Mouse (Mus musculus) cerebellum, adult 18-20 months (tissue): ENCODE results near the gene Spink8.
"Not testable (repeated sequence)": the region's sequence is repeated elsewhere in the genome, so short reads cannot be mapped to it uniquely, and the experiment has no call there.

Source experiments
- DNase-seq, 2 experiments: peaks; one replicate each; pipeline ENCODE4 v3.0.0; 2021

Gene Spink8

DNA sequence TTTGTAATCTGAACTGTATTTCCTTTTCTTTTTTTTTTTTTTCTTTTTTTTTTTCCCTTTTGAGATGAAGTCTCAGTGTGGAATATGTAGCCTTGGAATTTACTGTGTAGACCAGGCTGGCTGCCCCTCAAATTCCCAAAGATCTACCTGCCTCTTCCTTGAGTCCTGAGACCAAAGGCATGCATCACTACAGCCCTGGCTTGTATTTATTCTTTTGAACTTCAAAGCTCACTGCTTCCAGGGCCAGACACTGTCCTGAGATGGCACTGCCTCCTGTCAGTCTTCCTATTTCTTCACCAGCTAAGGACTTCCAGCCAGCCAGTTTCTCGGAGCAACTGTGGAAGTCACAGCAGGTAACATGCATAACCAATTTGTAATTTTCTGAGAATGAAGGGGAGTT lies at the start of gene Spink8:
Gene Spink8, plus strand, starts transcription at position 301 of the 400 bp plus-strand sequence.
- no peak for DNase-seq

DNA sequence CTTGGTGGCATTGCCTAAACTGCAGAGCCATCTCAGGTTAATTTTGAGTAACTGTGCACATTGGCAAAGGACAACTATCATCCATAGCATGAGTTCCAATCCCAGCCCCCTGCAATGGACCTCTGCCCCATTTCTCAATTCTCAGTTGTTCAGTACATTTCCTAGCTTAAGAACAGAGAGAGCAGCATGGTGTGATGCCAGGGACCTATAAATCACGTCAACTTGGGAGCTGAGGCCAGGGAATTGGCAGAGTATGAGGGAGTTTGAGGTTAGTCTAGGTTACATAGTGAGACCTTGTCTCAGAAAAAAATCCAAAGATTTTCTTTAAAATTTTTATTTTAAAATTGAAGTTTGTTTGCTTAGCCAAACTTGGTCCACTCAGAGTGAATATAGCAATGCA lies 45.2 kb upstream of the Spink8 start:
- not testable (repeated sequence) for DNase-seq

DNA sequence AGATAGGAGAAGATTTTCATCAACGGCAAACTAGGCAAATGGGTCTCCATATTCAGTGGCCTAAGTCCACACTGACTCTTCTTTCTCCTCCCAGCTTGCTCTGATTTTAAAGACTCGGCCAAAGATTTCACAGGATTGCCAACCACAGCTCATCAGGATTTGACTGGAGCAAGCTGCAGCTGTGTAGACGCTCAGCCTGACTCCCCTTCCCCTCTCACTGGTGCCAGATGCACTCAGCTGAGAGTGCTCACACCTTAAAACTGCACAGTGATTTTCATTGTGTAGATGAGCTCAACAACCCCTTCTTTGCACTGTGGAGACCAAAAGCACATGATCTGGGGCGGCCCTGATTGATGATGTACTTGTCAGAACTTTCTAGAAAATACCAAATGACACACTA lies 21.5 kb upstream of the Spink8 start, which contains the start of gene Fbxw27:
Gene Fbxw27, minus strand, starts transcription at position 101 of the 400 bp plus-strand sequence.
- DNase-seq, result not testable (repeated sequence)

GRCm38 (mm10) chr9:109795221-109795620 lies 16.9 kb upstream of the Spink8 start:
- DNase-seq, result no peak

- no peak for DNase-seq
Observed at GRCm38 (mm10) chr9:109795811-109796210, 16.3 kb upstream of the Spink8 start.

DNA sequence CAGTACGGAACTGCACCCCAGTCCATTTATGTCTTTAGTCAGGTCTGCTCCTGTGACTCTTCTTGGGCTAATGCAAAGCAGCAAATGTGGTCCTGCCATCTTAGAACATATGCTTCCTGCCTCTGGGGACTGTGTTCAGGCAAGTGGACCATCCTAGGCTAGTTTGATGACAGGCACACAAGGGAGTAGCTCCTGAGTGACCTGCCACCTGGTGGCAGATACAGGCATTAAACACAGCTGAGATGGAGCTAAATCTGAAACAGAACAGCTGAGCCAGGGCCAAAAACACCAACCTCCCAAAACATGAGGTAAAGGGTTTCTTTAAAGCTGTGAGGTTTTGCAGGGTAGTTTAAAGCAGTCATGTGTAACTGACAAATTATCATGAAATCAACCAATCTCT lies 14.0 kb upstream of the Spink8 start:
- DNase-seq, result peak; percentile 4 to 5

DNA sequence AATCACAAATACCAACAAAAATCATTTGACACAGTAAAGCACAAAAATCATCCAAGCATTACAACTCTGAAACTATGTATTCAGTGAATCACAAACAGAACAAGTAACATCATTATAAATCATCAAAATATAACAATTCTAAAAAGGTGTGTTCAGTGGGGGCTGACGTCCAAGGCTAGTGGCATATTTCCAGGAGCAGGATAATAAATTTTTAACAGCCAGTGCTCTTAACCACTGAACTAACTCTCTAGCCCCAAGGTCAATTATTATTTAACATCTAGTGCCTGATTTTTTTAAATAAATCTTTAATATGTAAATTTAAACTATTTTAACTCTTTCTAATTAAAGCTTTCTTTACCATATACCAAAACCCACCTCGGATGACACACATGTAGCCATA lies 6.5 kb upstream of the Spink8 start:
- DNase-seq, result not testable (repeated sequence)

DNA sequence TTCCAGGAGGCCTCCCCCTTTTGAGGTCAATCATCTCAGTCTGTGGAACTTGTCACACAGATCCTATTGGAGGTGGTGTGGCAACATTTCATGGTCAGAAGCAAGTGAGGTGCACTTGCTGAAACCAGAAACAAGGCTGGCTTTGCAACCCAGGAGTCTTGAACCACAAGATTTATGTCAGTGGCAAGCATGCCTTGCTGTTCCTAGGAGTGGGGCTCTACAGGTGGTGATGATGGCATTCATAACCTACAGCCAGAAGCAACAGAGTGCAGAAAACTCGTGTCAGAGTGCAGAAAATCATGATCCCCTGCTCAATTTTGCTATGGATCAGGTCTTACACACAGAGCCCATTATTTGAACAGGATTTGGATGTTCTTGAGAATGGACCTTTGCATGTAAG lies 5.8 kb upstream of the Spink8 start:
- no peak for DNase-seq

DNA sequence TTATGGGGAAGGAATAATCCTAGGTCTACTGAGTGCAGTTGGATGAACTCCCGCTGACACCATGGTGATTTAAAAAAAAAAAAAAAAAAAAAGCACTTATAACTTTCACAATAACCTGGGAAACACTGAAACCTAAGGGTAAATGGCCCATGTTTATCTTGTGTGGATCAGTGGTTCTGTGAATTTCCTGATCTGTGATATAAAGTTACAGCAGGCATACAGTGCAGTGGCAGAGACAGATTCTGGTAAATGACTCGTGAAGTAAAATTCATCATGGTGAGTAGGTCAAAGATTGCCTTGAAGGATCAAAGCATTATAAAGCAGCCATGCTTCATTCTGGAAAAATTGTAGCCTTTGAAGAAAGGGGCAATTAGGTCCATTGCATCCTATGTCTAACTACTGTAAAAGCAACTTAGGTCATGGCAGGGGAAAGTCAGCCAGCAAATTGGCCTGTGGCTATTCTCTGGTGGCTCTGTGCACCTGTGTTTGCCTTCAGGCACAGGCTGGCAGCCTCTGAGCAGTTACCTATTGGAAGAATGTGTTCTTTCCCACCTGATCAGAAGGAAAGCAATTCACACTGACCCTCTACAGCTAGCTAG lies 5.3 kb upstream of the Spink8 start:
- DNase-seq, result no peak

DNA sequence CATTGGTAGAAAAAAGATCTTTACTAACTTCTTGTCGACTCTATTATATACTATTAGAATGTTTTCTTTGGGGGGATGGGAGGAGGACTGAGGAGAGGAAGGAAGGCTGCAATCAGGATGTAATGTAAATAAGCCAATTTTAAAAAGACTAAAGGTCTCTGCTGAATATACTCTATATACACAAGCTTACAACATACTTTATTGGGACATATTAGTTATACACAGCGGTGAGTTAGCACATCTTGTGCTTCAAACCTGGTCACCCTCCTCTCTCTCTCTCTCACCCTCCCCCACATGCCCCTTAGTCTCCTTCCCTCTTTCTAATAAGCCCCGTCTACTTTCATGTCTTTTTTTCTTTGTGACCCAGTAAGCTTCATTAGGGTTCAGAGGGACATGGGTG lies 4.2 kb upstream of the Spink8 start:
- no peak for DNase-seq

- no peak for DNase-seq
Observed at GRCm38 (mm10) chr9:109813424-109813823, 1.3 kb downstream of the Spink8 start.

- no peak for DNase-seq
Observed at GRCm38 (mm10) chr9:109816341-109816740, 4.3 kb downstream of the Spink8 start.

DNA sequence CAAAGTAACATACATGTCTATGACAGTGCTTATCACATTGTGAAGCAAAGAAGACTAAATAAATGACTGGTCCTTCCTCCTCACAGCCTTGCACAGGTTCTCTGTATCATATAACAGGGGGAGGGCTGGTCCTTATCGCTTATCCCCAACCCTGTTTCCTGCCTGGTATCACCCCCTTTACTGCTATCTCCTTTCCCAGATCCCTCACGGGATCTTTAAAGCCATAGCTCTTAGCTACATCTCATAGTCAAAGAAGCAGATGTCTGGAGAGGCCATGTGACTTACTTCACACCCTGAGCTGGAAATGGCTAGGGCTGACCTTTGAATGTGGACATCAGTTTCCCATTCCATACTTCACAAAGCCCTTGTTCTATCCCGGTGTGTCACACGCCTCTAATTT lies 13.7 kb downstream of the Spink8 start:
- DNase-seq, result no peak

GRCm38 (mm10) chr9:109826181-109826580 lies 14.1 kb downstream of the Spink8 start:
- no peak for DNase-seq

DNA sequence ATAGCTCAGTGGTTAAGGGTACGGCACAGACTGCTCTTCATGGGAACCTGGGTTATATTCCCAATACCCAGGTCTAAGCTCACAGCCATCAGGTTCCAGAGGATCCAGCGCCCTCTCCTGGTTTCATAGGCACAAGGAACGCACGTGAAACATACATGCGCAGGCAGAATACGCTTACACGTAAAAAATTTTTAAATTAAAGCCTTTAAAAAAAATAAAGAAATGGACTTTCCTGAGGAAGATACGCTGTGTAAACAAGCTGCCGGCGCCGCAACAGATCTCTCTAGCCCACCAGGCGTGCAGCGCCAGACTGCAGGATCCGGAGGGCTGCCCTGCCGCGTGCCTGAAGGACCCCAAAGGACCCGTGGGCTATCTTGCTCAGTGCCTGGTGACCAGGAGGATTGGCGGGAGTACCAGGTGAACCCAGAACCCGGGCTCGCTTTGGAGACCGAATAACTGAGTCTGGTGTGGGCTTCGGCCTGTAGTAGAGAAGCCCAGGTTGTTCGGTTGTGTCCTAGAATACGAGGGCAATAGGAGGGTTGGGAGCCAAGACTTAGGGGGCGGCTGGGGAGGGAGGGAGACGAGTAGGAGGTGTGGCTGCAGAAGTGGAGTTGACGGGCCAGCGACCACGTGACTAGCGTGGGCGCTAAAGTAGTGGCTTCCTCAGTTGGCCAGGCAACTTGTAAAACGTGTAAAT lies 20.5 kb downstream of the Spink8 start, which contains the start of gene Nme6:
Gene Nme6, plus strand, starts transcription at position 359 of the 697 bp plus-strand sequence.
- peak; percentile 85 to 89 for DNase-seq

DNA sequence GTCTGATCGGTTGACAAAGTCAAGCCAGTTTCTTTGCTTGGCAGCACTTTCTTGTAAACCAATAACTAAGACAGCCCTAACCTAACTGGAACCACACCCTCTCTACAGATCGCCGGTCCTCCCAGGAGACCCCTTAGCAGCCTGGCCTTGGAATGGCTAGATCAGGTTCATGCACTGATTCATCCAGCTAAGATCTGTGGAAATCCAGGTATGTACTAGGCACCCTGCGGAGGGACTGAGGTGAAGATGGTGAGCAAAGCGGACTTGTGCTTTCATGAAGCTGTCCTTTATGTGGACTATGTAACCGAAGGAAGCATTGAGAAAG lies 21.0 kb downstream of the Spink8 start:
- no peak for DNase-seq

DNA sequence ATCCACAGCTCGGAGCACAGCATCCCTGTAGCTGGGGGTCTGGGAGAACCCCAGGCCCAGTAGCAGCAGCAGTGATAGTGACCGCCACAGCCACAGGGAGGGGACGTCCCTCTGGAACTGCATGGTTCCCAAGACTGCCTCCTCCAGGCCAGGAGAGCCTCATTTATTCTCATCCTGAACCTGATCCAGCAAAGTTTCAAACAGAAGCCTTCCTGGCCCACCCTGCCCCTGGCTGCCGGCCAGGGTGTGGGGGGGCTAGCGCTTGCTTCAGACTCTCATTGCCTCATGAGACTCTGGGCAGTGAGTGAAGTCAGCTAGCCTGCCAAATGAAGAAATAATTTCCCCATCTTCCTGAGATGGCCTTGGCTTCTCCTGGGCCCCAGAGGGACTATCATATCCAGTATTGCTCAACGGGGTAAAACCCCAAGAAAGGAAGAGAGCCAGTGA lies 37.3 kb downstream of the Spink8 start, which contains the start of gene Camp:
Gene Camp, minus strand, starts transcription at position 306 of the 447 bp plus-strand sequence.
- DNase-seq, result no peak

DNA sequence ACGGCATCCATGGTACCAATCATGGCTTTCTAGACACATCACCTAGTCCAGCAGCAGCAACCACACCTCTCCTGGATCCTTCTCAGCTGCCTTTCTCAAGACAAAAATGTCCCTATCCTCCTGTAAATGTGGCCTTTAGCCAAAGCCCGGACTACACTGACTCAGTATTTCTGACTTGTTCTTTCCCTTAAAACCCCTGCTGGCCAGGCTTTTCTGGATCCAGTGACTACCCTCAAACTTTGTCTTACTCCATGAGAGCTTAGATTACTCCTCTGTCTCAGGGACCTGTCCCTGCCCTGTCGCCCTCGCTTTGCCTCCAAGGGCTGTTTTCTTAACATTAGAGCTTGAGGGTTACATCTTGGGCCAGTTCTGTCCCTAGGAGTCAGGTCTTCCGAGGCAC lies 38.0 kb downstream of the Spink8 start:
- DNase-seq, result no peak

DNA sequence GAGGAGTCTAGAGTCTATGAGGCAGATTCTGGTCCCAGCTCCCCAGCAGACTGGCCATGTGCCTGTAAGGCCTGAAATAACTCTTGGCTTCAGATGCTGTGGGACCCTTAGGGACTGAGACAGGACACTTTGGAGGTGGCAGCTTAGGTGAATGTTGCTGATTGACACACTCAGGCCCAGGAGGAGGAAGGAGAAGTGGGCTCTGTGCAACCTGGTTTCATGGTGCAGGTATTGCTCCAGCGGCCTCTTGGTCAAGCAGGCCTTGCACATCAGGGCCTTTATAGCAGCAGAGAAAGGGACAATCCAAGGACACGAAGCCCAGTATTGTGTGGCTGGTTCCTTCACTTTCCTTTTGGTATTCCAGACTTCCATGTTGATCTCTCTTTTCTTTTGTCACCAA lies 42.3 kb downstream of the Spink8 start:
- DNase-seq, result no peak

GRCm38 (mm10) chr9:109855947-109856346 lies 43.9 kb downstream of the Spink8 start:
- DNase-seq, result no peak

DNA sequence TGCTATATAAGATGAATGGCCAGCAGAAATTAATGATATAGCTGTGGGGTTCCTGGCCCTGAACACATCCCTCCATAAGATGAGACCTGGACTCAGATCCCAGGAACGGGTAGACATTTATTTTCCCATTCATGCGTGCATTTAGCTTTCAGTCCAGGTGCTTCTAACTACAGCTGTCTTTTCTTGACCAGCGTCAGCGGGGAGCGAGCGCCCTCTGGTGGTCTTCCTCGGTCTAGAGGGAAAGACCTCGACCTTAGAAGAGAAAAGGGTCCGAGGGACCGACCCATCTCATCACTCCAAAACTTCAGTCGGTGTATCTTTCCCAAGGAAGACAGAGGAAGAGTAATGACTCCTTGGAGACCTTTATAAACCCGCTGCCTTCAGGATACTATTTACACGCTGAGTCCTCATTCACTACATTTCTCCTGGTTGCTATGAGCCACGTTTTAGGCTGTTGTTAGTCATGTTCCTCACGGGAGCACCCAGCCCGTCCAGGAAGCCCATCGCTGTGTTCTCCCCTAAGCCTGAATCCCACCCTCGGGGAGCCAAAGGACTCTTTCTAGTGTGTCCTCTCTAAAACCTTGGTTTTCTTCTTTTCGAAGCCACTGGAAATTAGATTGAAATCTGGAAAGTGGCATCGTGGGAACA lies 50.4 kb downstream of the Spink8 start:
- DNase-seq, result peak; percentile 68 to 81

GRCm38 (mm10) chr9:109863085-109863484 lies 51.0 kb downstream of the Spink8 start:
- no peak for DNase-seq

- DNase-seq, result no peak
Observed at GRCm38 (mm10) chr9:109866218-109866617, 54.1 kb downstream of the Spink8 start.

- no peak for DNase-seq
Observed at GRCm38 (mm10) chr9:109870983-109871572, 59.0 kb downstream of the Spink8 start.
